Mouse (Mus musculus): ENCODE results near the gene C1qtnf9. TPM values are rescaled to one million over a fixed set of nuclear protein-coding genes. Genes with fewer than 3 reads are reported as not detected.
A peak's percentile ranks its signal among the peaks of the same experiment; 100 is the strongest.

Gene C1qtnf9
- polyA plus RNA-seq, 1 experiment from 2014 or later: not detected

GRCm38 (mm10) chr14:60743681-60744080 is 24.3 kb upstream of the C1qtnf9 start:
- WGBS: 67% methylated on average over 9 of the region's 9 CpGs
- H3K27ac ChIP-seq: no peak overlapping the region
- H3K4me2 ChIP-seq (replicated peaks): no peak overlapping the region
- ATAC-seq (ENCODE audit: low FRiP score) (no peak), DNase-seq (ENCODE audit: low spot score) (no peak)
- peaks cover 3% of the 10 kb centered on the region; the same call in 1 of the 2 replicates for H3K36me3 ChIP-seq (replicated peaks; ENCODE audit: control insufficient read depth, insufficient read depth)
- no peaks in the 10 kb centered on the region for H3K9me3 ChIP-seq (ENCODE audit: control insufficient read depth, low read length)
- H3K4me3 ChIP-seq (replicated peaks; ENCODE audit: low read length): no peak overlapping the region
- no peaks in the 10 kb centered on the region for H3K27me3 ChIP-seq (ENCODE audit: control insufficient read depth, insufficient read depth, low read length)
- no peak overlapping the region for H3K9ac ChIP-seq
- H3K4me1 ChIP-seq (replicated peaks; ENCODE audit: control insufficient read depth, insufficient read depth, low read length): peaks cover 25% of the 10 kb centered on the region

- DNase-seq (ENCODE audit: low spot score) (no peak), ATAC-seq (ENCODE audit: low FRiP score) (no peak)
- H3K4me1 ChIP-seq (replicated peaks; ENCODE audit: control insufficient read depth, insufficient read depth, low read length): peaks cover 19% of the 10 kb centered on the region
- no peak overlapping the region for H3K27ac ChIP-seq
- H3K9ac ChIP-seq: no peak overlapping the region
- WGBS: 89% methylated on average over 6 of the region's 6 CpGs
- no peaks in the 10 kb centered on the region for H3K9me3 ChIP-seq (ENCODE audit: control insufficient read depth, low read length)
- H3K27me3 ChIP-seq (ENCODE audit: control insufficient read depth, insufficient read depth, low read length): no peaks in the 10 kb centered on the region
- H3K4me2 ChIP-seq (replicated peaks): no peak overlapping the region
- peaks cover 3% of the 10 kb centered on the region; the same call in 1 of the 2 replicates for H3K36me3 ChIP-seq (replicated peaks; ENCODE audit: control insufficient read depth, insufficient read depth)
- H3K4me3 ChIP-seq (replicated peaks; ENCODE audit: low read length): no peak overlapping the region
Observed at GRCm38 (mm10) chr14:60745201-60745600, 22.7 kb upstream of the C1qtnf9 start.

- Histone ChIP-seq H3K9me3 (ENCODE audit: control insufficient read depth, low read length) (no peaks in the 10 kb centered on the region), H3K36me3 (replicated peaks; ENCODE audit: control insufficient read depth, insufficient read depth) (peaks cover 3% of the 10 kb centered on the region; the same call in 1 of the 2 replicates), H3K9ac (no peak overlapping the region), H3K27ac (no peak overlapping the region), H3K27me3 (ENCODE audit: control insufficient read depth, insufficient read depth, low read length) (no peaks in the 10 kb centered on the region), H3K4me2 (replicated peaks) (no peak overlapping the region), H3K4me3 (replicated peaks; ENCODE audit: low read length) (no peak overlapping the region), H3K4me1 (replicated peaks; ENCODE audit: control insufficient read depth, insufficient read depth, low read length) (peaks cover 15% of the 10 kb centered on the region)
- no peak for ATAC-seq (ENCODE audit: low FRiP score)
- no peak for DNase-seq (ENCODE audit: low spot score)
- WGBS: 96% methylated on average over 10 of the region's 10 CpGs
Observed at GRCm38 (mm10) chr14:60746141-60746540, 21.8 kb upstream of the C1qtnf9 start.

- no peak for DNase-seq (ENCODE audit: low spot score)
- ATAC-seq (ENCODE audit: low FRiP score): no peak
- H3K4me1 ChIP-seq (replicated peaks; ENCODE audit: control insufficient read depth, insufficient read depth, low read length): peaks cover 4% of the 10 kb centered on the region; the same call in 1 of the 2 replicates
- WGBS: 91% methylated on average over 21 of the region's 21 CpGs
- no peak overlapping the region for H3K4me2 ChIP-seq (replicated peaks)
- no peak overlapping the region for H3K4me3 ChIP-seq (replicated peaks; ENCODE audit: low read length)
- no peaks in the 10 kb centered on the region for H3K9me3 ChIP-seq (ENCODE audit: control insufficient read depth, low read length)
- no peaks in the 10 kb centered on the region for H3K27me3 ChIP-seq (ENCODE audit: control insufficient read depth, insufficient read depth, low read length)
- no peak overlapping the region for H3K9ac ChIP-seq
- H3K27ac ChIP-seq: no peak overlapping the region
- peaks cover 3% of the 10 kb centered on the region; the same call in 1 of the 2 replicates for H3K36me3 ChIP-seq (replicated peaks; ENCODE audit: control insufficient read depth, insufficient read depth)
Observed at GRCm38 (mm10) chr14:60747154-60747870, 20.6 kb upstream of the C1qtnf9 start.

GRCm38 (mm10) chr14:60749880-60750279 is 18.1 kb upstream of the C1qtnf9 start:
- Histone ChIP-seq H3K9me3 (ENCODE audit: control insufficient read depth, low read length) (no peaks in the 10 kb centered on the region), H3K36me3 (replicated peaks; ENCODE audit: control insufficient read depth, insufficient read depth) (peaks cover 7% of the 10 kb centered on the region; the same call in 1 of the 2 replicates)
- ATAC-seq (ENCODE audit: low FRiP score): no peak

GRCm38 (mm10) chr14:60751581-60751980 is 16.4 kb upstream of the C1qtnf9 start:
- H3K36me3 ChIP-seq (replicated peaks; ENCODE audit: control insufficient read depth, insufficient read depth): peaks cover 12% of the 10 kb centered on the region
- H3K4me2 ChIP-seq (replicated peaks): no peak overlapping the region

More at GRCm38 (mm10) chr14:60749880-60750279, 18.1 kb upstream of the C1qtnf9 start:
- DNase-seq (ENCODE audit: low spot score): no peak
- no peak overlapping the region for H3K4me2 ChIP-seq (replicated peaks)
- no peaks in the 10 kb centered on the region for H3K27me3 ChIP-seq (ENCODE audit: control insufficient read depth, insufficient read depth, low read length)
- WGBS: 90% methylated on average over 12 of the region's 12 CpGs
- H3K27ac ChIP-seq: no peak overlapping the region
- H3K4me3 ChIP-seq (replicated peaks; ENCODE audit: low read length): no peak overlapping the region
- no peak overlapping the region for H3K9ac ChIP-seq
- H3K4me1 ChIP-seq (replicated peaks; ENCODE audit: control insufficient read depth, insufficient read depth, low read length): no peaks in the 10 kb centered on the region

GRCm38 (mm10) chr14:60752892-60753800 is 14.8 kb upstream of the C1qtnf9 start:
- DNase-seq (ENCODE audit: low spot score) (no peak), ATAC-seq (ENCODE audit: low FRiP score) (peak; percentile 64; the same call in 1 of the 2 replicates)
- H3K4me3 ChIP-seq (replicated peaks; ENCODE audit: low read length): no peak overlapping the region
- no peaks in the 10 kb centered on the region for H3K9me3 ChIP-seq (ENCODE audit: control insufficient read depth, low read length)
- no peaks in the 10 kb centered on the region for H3K4me1 ChIP-seq (replicated peaks; ENCODE audit: control insufficient read depth, insufficient read depth, low read length)
- 54% methylated on average over 14 of the region's 14 CpGs for WGBS
- no peak overlapping the region for H3K4me2 ChIP-seq (replicated peaks)
- H3K27ac ChIP-seq: 0 out of 2 replicates have a peak overlapping the region, but pooled peaks have one; percentile 26
- H3K27me3 ChIP-seq (ENCODE audit: control insufficient read depth, insufficient read depth, low read length): no peaks in the 10 kb centered on the region
- peaks cover 16% of the 10 kb centered on the region for H3K36me3 ChIP-seq (replicated peaks; ENCODE audit: control insufficient read depth, insufficient read depth)
- H3K9ac ChIP-seq: no peak overlapping the region

More at GRCm38 (mm10) chr14:60751581-60751980, 16.4 kb upstream of the C1qtnf9 start:
- no peaks in the 10 kb centered on the region for H3K4me1 ChIP-seq (replicated peaks; ENCODE audit: control insufficient read depth, insufficient read depth, low read length)
- no peak for ATAC-seq (ENCODE audit: low FRiP score)
- H3K9ac ChIP-seq: no peak overlapping the region
- H3K27me3 ChIP-seq (ENCODE audit: control insufficient read depth, insufficient read depth, low read length): no peaks in the 10 kb centered on the region
- WGBS: 96% methylated on average over 16 of the region's 16 CpGs
- no peak for DNase-seq (ENCODE audit: low spot score)
- no peak overlapping the region for H3K27ac ChIP-seq
- H3K9me3 ChIP-seq (ENCODE audit: control insufficient read depth, low read length): no peaks in the 10 kb centered on the region
- H3K4me3 ChIP-seq (replicated peaks; ENCODE audit: low read length): no peak overlapping the region

- WGBS: 66% methylated on average over 10 of the region's 10 CpGs
- H3K36me3 ChIP-seq (replicated peaks; ENCODE audit: control insufficient read depth, insufficient read depth): peaks cover 16% of the 10 kb centered on the region
- ATAC-seq (ENCODE audit: low FRiP score) (0 out of 2 replicates have a peak, but pooled peaks have one; percentile 14), DNase-seq (ENCODE audit: low spot score) (no peak)
- H3K27me3 ChIP-seq (ENCODE audit: control insufficient read depth, insufficient read depth, low read length): no peaks in the 10 kb centered on the region
- H3K4me3 ChIP-seq (replicated peaks; ENCODE audit: low read length): no peak overlapping the region
- no peak overlapping the region for H3K27ac ChIP-seq
- no peak overlapping the region for H3K9ac ChIP-seq
- no peaks in the 10 kb centered on the region for H3K4me1 ChIP-seq (replicated peaks; ENCODE audit: control insufficient read depth, insufficient read depth, low read length)
- H3K4me2 ChIP-seq (replicated peaks): no peak overlapping the region
- no peaks in the 10 kb centered on the region for H3K9me3 ChIP-seq (ENCODE audit: control insufficient read depth, low read length)
Observed at GRCm38 (mm10) chr14:60753801-60754126, 14.2 kb upstream of the C1qtnf9 start.

GRCm38 (mm10) chr14:60754656-60755055 is 13.3 kb upstream of the C1qtnf9 start:
- peaks cover 16% of the 10 kb centered on the region for H3K36me3 ChIP-seq (replicated peaks; ENCODE audit: control insufficient read depth, insufficient read depth)
- no peak overlapping the region for H3K4me2 ChIP-seq (replicated peaks)
- WGBS: 94% methylated on average over 5 of the region's 5 CpGs
- H3K27ac ChIP-seq: no peak overlapping the region
- H3K9me3 ChIP-seq (ENCODE audit: control insufficient read depth, low read length): no peaks in the 10 kb centered on the region
- no peaks in the 10 kb centered on the region for H3K4me1 ChIP-seq (replicated peaks; ENCODE audit: control insufficient read depth, insufficient read depth, low read length)
- DNase-seq (ENCODE audit: low spot score) (no peak), ATAC-seq (ENCODE audit: low FRiP score) (no peak)
- H3K27me3 ChIP-seq (ENCODE audit: control insufficient read depth, insufficient read depth, low read length): no peaks in the 10 kb centered on the region
- no peak overlapping the region for H3K9ac ChIP-seq
- no peak overlapping the region for H3K4me3 ChIP-seq (replicated peaks; ENCODE audit: low read length)

All from hindbrain, embryonic 14.5 days (tissue).